Mouse (Mus musculus) spleen, postnatal 10 days (tissue): ENCODE data around the gene Arl6ip5.

Experiments
- DNase-seq, 2 experiments: peaks; one replicate each; pipeline ENCODE4 v3.0.0; 2021 to 2022; ENCODE audit warnings: low spot score in 2 of 2

The Arl6ip5 gene

DNA sequence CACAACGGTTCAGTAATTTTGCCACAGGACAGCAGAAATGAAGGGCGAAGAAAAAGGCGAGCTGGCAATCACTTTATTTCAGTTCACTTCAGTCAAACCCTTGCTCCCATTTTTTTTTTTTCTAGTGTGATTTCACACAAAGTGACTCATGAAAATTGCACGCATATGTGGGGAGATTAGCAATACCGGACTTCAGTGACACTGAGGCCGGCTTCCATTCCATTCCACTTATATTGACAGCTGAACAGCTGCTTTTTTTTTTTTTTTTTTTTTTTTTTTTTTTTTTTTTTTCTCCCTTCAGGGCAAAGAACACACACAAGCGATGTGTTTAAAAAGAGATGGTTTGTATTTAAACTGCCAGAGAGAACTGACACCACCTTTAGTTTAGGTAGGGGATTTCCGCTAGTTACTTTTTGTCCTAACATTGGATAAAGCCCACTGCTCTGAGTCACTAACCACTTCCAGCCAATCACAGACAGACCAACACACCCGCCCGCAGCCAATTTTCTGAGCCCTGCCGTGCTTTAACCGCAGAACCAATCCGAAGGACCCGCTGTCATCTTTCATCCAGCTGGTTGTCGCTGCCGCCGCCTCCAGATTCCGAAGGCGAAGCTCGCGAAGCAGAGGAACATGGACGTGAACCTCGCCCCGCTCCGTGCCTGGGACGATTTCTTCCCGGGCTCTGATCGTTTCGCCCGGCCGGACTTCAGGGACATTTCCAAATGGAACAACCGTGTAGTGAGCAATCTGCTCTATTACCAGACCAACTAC, at the start of gene Arl6ip5:
Gene Arl6ip5, plus strand, starts transcription at position 499 of the 771 bp plus-strand sequence.
- peak in 1 of 2 experiments; percentile 90 for DNase-seq

DNA sequence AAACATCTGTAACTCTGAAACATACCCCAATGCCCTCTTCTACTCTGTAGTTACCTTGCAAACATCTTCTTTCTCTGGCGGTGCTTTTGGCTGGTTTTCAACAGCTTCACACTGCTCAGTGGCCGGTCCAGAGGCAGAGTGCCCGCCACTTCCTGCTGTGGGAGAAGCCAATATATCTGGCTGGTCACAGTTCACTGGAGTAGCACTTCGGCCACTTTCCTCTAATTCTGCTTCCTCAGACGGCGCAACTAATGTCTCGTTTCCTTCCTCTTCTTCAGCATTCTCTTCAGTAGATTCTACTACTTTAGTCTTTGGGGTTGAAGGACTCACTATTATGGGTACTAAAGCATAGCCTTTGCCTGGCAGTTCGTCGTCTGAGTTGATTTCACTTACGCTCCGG, 34.8 kb upstream of the Arl6ip5 start:
- no peak for DNase-seq

DNA sequence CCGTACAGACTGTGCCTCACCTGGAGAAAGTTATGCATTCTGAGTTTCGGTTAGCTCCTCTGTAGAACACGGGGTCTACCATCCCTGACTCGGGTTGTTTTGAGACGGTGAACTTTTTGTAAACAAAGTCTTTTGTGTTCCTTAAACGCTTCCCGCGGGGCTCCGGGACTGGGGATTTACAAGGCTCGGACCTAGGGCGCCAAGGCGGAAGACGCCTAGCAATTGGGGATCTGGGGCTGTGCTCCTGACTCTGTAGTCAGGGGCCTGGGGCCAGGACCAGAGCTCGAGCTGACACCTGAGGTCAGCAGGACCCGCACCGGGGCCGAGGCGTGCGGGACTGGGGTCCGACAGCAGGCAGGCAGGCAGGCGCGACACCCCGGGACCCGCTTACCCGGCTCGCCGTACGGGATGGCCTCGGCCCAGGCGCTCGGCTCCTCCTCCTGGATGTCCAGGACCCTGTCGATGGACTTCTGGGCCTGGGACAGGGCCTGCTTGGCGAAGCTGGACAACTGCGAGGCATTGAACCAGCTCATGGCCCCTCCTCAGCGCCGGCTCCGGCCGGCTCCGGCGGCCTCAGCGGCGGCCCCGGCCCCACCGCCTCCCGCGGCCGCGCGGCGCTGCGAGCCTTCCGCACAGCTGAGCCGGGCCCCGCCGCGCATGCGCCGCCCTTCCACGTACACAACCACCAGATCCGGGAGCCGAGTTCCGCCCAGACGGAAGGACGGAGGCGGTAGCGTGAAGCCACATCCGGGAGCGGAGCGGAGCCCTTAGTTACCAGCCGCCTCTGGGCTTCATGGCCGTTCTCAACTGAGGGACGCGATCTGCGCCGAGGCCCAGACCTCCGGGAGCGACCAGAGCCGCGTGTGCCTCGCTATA, 31.8 kb upstream of the Arl6ip5 start, which contains the start of gene Tmf1:
Gene Tmf1, minus strand, starts transcription at position 632 of the 876 bp plus-strand sequence.
- peak; percentile 90 to 97 for DNase-seq

DNA sequence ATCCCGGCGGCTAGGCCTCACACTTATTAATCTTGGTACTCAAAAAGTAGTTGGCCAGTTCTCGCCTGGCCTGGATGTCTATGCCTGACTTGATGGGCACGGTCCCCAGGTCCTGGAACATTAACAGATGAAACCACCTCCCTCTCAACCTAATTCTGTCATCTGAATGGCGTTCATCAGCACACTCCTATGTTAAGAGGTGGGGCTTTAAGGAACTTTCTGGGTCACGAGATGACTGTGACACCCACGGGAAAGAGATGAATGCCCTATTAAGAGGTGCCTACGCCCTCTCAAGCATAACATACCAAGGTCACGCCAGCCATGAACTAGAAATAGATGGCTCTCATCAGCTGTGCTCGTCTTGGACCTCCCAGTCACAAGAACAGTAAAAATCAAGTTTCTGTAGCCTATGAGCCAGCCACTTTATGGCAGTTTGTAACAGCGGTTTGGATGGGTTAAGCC, 31.1 kb upstream of the Arl6ip5 start:
- no peak for DNase-seq

DNA sequence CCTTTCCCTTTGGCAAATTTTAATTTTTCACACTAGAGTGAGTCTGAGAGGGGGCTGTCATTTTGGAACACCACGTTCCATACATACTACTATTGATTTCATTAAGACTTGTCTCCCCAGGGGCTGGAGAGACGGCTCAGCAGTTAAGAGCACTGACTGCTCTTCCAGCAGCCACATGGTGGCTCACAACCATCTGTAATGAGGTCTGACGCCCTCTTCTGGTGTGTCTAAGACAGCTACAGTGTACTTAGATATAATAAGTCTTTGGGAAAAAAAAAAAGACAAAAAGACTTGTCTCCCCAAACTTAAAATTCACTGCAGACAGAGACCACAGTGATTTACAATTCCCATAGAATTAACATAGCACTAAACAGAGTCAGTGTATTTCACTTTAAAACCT, 10.1 kb upstream of the Arl6ip5 start:
- no peak for DNase-seq

DNA sequence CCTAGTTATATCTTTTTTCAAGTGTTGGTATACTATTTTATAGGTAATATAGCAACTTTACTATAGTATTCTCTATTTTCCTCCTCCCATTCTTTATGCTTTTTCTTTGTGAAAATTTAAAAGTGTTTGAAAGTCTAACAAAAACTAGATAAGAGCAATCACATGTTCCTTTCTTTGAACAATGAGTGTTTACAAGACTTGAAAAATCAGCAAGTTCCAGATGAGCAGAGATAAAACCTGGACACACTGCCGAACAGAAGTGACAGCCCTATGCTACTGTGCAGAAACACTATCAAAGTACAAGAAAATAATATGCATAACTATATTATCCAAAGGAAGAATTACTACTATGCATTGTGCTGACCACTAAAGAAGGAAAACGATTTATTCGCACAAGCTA, 8.0 kb upstream of the Arl6ip5 start:
- DNase-seq = no peak

DNA sequence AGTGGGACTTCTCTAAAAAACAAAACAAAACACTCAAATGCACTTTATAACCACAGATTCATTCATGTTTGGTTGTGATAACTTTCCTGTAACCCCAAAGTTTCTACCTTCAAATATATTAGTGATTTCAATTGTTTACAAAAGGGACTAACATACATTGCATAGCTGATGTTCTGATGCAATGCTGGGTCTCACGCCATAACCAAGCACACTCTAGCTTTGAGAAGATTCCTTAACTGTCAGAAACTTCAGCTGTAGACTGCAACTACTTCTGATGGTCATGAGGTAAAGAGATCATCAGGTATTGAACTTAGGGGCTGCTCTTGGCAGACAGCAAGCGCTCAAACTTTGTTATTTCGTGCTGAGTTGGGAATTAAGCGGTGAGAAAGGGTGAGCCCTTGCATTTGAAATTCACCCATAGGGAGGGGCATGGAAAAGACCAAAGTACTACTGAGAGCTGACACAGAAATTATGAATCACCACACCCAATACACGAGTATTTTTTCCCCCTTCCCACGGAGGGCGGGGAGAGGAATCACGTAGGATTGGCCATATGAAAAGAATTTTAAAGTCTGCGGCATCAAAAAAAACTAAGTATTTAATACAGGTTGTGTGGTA, 6.1 kb upstream of the Arl6ip5 start:
- DNase-seq = no peak

DNA sequence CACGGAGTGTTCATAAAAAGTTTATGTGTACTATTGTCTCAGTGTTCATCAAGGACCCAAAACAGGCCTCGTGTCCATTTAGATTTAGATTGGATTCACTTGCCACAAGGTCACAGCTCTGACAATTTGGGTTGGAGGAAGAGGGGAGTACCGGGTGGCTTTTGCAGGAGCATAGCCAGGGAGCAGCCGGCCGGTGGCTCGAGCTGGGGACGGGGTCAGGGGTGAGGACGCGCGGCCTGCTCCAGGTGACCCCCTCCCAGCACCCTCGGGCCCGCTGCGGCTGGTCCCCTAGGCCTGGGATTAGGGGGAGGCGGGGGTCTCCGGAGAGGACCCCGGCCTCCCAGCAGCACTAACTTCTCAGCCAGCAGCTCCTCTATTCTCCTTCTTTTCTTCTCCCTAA, 5.5 kb upstream of the Arl6ip5 start:
- DNase-seq = peak in 1 of 2 experiments; percentile 49

DNA sequence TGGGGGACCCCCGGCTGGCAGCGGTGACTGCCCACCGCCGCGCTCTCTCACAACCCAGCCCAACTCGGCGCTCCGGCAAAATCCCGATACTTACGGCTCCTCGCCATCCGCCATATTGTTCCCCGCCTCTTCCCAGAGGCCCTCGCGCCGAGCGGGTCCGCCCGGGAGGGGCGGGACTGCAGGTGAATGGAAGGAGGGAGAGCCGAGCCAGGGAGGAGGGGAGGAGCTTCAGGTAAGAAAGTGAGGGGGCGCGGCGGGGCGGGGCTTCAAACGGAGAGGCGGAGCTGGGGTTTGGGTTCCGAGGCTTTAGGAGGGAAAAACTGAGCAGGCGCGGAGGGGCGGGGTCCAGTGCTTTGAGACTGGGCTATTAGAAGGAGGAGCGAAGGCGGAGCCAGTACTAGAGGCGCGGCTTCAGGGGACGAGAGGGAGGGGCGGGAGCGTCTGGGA, 5.0 kb upstream of the Arl6ip5 start, which contains the start of gene Uba3:
Gene Uba3, minus strand, starts transcription at position 209 of the 447 bp plus-strand sequence.
- DNase-seq = peak; percentile 98 to 100

DNA sequence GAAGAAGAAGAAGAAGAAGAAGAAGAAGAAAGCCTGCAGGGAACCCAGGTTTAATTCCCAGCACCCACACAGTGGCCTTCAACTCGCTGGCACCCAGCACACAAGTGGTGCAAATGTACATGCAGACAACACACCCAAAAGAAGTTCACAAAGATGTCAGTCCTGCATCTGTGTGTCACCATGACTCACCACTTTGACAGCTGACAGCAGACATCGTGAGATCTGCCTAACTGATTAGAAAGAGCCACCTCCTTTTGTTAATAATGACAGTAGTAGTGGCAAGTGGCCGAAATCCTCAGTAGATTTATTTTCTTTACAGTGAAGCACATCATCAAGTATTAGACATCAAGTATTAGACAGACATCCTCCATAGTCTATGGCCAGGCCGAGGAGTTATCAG, 3.4 kb upstream of the Arl6ip5 start:
- no peak for DNase-seq

DNA sequence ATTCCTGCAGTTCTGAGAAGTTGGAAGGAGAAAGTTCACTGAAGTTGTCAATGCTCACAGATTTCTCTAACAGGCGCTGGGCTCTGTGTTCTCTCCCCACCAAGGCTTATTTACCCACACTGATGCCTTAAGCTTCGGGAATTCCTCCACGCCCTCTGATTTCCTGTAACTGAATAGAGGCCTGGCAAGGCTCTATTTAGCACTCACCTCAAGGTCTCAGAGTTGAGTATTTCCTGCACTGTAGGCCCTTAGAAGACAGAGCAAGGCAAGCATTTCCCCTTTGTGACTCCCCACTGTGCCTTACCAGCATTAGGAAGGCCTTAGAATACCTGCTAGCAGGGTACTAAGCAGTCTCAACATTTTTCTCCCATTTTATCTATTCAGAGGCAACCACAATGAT, 2.1 kb upstream of the Arl6ip5 start:
- no peak for DNase-seq

DNA sequence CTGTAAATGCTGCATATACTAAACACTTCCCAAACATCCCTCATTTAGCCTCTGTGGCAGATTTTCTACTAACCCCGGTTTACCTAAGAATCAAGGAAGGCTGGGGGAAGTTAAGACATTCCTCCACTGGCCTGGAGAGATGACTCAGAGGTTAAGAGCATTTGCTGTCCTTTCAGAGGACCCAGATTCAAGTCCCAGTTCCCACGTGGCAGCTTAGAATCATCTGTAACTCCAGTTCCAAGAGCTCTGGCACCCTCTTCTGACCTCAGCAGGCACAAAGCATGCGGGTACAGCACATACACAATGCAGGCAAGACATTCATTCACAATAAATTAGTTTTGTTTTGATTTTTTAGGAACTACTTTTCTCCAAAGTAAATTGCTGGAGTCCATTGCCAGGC, 1.3 kb upstream of the Arl6ip5 start:
- no peak for DNase-seq

DNA sequence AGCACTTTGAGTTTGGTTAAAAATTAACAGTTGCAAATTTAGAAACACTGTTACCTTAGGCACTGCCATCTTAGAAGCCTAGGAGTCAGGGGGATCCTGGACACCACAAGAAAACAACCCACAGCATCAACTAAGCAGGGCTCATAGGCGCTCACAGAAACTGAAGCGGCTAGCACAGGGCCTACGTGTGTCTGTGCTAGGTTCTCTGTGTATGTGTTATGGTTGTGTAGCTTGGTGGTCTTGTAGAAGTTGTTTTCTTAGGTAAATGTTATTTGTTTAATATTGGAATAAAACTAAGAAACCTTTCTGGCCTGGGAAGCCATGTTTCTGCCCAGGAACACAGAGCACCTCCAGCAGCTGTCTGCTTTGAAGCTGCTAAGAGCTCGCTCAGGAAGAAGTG, 738 bp upstream of the Arl6ip5 start:
- no peak for DNase-seq

DNA sequence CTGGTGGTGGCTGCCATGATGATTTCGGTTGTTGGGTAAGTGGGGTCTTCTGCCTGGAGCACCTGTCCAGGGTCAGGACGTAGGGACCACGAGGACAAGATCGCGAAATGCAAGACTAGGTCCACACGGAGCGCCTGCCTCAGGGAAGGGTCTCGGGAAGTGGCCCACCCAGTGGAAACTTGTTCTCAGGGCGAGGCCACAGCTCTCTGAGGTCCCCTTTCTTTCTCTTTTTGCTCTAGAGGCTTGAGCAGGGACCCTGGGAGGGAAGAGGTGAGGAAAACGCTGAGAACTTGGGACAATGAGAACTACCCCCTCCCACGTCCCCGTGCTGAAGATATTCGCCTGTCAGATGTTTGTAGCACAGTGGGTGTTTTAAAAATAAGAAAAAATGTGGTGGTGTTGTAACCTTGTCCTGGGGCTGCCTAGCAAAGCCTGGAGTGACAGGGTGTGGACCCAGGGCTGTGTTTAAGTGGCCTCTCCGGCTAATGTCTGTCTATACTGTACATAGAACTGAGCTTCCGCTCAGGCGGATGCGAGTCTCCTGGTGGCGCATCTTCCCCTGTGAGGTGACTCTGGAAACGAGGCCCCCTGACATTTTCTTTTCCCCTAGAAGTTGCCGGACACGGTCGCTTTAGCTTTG, 593 bp downstream of the Arl6ip5 start:
- peak; percentile 53 to 74 for DNase-seq

DNA sequence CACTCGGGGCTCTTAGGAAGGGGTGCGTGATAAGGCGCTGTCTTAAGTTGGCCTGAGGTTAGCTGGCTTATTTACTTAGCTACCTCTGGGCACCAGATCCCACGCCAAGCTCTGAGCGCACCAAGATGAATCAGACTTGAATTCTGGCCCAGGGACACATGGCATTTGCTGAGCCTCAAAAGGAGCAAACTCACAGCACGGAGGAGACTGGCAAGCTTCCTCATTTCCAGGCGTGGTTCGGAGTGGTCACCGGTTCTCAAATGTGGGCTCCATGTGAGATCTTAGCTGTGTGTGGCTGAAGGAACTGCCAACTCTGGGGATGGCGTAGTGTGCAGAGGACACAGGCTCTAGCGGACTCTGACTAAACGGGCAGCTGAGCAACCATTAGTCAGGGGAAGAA, 1.5 kb downstream of the Arl6ip5 start:
- DNase-seq = peak; percentile 51

DNA sequence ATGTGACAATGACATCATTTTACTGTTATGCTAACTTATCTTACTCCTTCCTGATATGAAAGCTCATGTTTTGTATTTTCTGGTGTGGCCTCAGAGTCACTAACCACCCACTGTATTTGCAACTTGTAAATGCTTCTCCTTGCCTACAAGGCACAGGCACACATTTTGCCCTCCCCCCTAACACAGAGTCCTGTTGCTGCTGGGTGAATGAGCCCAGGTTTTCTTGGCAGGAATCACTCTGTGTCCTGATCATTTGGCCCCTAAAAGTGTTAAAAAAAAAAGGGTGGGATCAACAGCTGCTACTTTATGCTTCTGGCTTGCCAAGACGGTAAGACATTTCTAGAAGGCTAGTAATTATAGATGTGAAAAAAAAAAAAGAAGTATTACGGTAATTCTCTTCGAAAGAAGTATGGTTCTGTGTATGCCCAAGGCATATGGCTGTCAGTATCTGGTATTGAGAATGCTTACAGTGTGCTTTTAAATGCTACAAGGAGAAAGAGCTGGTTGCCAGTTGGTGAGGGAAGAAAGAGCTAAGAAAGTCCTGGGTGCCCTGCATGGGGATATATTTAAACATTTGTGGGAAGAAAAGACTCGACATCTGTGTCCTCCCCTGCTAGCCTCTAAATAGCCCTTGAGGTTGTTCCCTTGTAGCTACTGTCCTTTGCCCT, 5.8 kb downstream of the Arl6ip5 start:
- no peak for DNase-seq

DNA sequence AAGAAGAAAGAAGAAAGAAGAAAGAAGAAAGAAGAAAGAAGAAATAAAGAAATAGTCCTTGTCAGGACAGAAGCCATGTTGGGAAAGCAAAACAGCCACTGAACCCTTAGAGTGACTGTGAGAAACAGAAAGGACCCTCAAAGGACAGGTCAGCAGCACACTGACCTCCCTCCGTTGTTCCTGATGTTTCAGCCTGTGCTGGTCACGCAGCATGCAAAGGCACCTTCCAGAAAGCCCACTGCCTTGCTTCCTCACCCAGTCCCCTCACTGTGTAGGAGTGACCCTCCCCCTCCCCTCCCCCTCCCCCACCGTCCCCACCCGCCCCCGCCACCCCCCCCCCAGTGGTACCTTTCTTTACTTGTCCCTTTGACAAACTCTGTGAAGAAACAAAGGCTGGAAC, 10.2 kb downstream of the Arl6ip5 start:
- no peak for DNase-seq

DNA sequence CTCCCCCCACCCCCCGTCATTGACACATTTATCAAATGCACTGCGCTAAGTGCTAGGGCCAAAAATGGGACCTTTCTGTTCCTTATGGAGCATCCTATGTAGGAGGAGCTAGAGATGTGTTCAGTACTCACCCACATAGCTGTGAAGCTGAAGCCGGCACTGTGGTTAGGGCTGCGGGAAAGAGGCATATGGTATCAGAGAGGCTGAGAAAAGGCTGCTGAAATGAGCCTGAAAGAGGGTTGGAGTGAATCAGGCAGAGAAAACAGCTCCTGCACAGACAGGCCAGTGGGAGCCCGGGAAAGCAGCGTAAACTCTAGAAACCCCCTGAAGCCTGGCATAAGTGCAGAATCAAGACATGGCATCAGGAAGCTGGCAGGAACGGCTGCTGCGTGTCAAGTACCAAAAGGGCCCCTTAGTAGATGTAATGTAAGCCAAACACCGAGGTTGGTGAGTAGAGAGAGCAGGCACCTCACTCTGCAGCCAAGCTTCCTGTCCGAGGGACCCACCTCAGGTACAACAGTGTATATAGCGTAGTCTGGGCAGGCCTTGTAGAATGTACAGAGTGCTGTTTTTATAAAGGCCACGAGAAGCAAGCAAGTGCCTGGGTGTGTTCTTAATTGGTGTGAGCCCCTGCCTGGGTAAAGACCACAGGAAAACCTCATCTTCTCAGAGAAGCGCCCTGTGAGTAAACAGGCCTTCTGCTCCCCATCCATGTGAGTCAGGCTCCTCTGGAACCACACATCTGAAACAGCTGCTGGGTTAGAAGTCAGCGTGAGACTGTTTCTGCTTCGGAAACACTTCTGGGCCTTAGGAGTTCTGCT, 10.9 kb downstream of the Arl6ip5 start:
- no peak for DNase-seq

DNA sequence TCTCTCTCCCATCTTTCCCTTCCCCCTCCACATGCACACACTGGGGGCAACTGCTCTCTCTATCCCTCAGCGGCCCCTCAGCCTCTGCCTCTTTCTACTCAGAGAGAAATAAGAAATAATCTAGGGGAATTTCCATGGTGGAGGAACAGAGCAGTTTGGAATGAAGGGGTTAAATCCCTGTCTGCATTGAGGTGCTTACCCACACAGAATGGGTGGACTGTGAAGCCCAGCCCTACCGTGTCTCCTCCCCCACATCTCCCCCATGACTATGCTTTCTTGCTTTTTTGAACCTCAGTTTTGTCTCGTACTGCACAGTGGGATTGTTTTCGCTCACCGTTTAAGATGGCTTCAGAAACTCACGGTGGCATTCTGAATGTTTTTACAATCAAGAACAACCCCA, 11.8 kb downstream of the Arl6ip5 start:
- no peak for DNase-seq

DNA sequence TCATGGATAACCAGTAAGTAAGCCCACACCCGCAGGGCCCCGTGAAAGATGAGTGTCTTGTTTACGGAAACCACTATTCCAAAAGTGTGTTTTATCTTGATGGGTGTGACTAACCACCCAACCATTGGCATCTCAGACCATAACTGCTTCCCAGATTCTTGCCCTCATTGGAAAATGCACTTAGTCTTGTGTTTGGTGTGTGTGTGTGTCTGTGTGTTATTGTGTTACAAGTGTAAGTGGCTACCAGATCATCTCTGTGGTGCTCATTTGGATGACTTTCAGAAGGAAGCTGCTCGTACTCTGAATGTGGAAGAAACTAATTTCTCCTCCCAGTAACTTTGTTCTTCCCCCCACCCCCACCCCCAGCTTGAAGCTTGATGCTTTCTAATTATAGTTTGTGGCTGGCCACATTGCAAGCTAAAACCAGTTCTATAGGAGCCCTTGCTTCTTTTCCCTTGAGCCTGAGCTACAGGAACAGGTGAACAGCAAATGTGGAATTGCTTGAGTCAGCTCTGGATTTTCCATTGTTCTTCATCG, 12.5 kb downstream of the Arl6ip5 start:
- no peak for DNase-seq
